Mouse (Mus musculus): ENCODE measurements around the gene Slc35e2.
"Not testable (repeated sequence)": the region's sequence is repeated elsewhere in the genome, so short reads cannot be mapped to it uniquely, and the experiment has no call there.

Gene Slc35e2

DNA sequence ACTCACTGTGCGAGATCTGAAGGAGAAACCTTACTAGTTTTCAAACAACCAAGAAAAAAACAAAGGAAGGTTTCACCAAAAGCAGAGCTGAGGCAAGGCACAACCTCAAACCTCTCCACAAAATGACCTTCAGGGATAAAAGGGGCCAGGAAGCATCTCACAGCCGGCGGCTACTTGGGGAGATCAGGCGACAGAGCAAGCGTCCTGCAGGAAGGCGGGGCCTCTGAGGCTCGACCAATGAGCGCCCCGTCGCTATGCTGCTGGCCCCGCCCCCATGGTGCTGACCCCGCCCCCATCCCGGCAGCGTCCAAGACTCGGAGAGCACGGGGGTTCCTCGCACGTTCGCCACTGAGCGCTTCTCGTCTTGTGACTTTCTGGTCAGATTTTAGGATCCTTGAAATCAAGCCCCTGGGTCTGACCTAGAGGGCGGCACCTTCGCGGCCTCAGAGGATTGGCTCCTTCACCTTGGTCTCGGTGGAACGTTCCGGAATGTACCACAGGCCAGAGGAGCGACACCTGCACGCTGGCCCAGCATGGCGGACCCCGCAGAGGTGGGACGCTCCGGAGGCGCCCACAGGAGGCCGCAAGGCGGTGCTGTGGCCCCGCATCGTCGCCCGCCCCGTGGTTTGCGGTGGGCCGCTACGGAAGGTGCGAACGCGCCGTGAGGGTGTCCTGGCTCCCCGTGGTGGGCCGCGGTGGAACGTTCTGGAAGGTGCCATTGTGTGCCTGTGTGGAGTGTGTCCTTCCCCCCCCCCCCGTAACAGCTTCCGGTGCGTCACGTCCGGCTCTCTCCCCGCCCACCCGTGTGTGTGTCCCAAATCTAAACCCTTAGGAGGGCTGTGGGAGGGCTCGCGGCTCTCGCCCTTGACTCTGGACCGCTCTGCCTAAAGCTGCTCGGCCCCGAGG lies at the start of gene Slc35e2:
TSS of gene Slc35e2 (plus strand) at position 326 of the 906 bp plus-strand sequence.
- peak; percentile 96 for DNase-seq (ENCODE audit: low spot score in 2 of 2)

- DNase-seq (ENCODE audit: low spot score in 2 of 2) = no peak
Observed at GRCm38 (mm10) chr4:155552917-155553532, 48.2 kb upstream of the Slc35e2 start.

- no peak for DNase-seq (ENCODE audit: low spot score in 2 of 2)
Observed at GRCm38 (mm10) chr4:155554880-155555279, 46.3 kb upstream of the Slc35e2 start.

GRCm38 (mm10) chr4:155555464-155555863 lies 45.8 kb upstream of the Slc35e2 start:
- DNase-seq (ENCODE audit: low spot score in 2 of 2) = no peak

DNA sequence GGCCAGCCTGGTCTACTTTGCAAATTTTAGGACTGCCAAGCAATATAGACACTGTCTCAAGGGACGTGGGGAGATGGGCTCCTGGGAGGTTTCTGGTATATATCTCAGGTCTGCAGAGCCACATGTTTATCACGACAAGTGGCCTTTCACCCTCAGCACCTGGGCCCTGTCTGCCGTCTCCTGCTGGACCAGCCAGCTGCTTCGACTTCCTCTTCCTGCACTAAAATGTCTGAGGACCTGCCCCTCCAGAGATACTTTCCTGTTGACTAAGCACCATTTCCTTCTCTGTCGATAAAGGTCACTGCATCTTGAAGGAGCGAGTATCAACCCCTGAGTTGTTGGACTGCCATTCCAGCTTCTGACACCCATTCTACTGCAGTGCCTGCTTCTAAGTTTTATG lies 41.8 kb upstream of the Slc35e2 start:
- DNase-seq (ENCODE audit: low spot score in 2 of 2) = peak in 1 of 2 experiments; percentile 13

DNA sequence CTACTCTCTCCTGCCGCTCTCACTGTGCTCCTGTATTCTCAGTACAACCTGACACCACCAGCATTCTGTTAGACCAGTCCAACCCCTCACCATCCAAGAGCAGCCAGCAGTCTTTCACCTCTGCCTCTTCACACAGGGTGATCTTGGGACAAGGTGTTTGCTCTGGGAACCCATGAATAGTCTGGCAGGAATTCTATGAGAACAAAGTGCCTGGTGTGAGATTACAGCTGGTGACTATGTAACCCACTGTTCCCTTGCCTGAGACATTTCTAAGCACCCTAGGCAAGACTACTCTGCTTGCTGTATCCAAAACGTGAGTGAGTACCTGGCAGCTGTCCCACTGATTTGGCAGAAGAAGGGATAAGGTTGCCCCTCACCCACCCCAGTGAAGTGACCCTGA lies 40.3 kb upstream of the Slc35e2 start:
- DNase-seq (ENCODE audit: low spot score in 2 of 2) = no peak

- peak; percentile 26 to 30 for DNase-seq (ENCODE audit: low spot score in 2 of 2)
Observed at GRCm38 (mm10) chr4:155561661-155562442, 39.4 kb upstream of the Slc35e2 start, which contains the start of gene Nadk. Gene Nadk (plus strand): TSS chr4:155562378.

- peak in 1 of 2 experiments; percentile 18 for DNase-seq (ENCODE audit: low spot score in 2 of 2)
Observed at GRCm38 (mm10) chr4:155562725-155563399, 38.4 kb upstream of the Slc35e2 start.

DNA sequence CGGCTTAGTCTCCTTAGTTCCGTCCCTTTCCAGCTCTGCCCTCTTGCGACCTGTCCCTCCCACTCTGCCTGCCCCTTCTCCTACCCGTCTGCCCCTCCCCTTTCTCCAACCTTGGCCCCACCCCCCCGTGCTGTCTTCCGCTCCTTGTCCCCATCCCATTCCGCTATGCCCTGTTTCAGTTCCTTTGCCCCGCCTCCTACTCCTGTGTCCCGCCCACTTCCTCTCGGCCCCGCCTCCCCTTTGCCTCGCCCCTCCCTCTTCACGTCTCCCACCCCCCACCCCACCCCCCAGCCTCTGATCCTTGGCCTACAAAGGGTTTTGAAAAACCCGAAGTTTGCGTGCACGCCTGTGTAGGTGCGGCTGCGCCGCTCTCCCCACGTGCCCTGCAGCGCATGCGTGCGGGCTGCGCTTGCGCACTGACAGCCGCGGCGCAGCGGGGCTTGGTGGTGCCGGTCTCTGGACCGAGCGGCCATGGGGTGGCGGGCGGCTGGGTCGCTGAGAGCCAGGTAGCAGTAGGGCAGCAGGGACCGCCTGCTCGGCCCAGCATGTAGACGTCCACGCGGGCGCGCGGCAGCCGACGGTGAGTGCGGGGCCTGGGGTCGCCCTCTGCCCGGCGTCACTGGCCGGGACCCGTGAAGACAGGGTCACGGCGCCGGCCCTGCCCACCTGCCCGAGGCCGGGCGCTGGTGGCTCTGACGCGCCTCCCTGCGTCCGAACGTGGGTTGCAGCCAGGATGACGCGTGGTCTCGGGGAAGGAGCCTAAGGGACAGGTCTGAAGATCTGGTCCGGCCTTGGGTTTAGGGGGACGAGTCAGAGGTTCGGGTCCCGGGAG lies 37.6 kb upstream of the Slc35e2 start:
- DNase-seq (ENCODE audit: low spot score in 2 of 2) = peak; percentile 97 to 98

DNA sequence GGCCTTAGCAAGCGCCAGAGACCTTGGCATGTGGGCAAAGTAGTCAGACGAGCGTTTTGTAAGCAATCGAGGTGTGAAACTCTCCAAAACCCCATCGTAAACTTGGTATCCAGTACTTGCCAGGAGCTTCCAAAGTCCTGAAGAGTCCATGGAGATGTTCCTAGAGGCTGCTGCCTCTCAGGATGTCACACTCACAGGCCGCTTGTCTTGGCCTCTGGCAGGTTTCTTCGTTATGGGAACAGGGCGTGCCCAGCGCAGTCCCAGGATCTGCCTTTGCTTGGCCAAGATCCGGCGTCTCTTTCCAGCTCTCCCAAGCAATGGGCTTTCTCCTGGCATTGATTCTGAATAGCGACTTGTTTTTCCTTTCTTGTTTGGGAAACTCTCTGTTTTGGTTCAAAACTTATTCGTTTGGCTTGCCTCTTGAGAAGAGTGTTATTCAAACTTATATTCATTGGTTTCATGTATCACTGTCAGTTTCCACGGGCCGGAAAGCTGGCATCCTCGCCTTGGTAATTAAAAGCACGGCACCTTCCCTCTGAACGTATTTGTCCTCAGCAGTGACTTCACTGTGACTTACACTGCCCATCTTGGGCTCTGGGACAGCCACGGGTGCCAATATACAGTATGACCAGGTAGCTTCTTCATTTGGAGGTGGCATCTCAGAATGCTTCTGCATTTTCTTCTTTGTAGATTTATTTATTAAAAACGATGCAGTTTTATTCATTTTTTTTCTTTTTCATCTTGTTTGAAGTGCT lies 36.7 kb upstream of the Slc35e2 start:
- no peak for DNase-seq (ENCODE audit: low spot score in 2 of 2)

DNA sequence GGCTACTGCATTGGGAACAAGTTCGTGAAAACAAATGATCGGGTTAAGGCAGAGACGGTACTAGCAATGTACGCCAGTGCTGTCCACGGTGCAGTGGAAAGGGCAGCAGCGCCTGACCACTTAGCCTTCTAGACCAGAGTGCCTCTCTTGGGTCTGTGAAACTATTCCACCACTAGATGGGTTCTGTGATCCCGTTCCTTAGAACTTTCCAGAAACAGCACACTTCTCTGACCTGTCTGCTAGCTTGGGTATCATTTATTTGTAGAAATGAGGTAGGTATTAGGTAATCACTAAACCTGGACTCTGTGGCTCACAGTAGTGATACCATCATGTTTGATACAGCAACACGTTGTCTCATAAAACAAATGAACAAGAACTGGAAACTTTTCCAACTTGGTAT lies 34.7 kb upstream of the Slc35e2 start:
- DNase-seq (ENCODE audit: low spot score in 2 of 2) = no peak

DNA sequence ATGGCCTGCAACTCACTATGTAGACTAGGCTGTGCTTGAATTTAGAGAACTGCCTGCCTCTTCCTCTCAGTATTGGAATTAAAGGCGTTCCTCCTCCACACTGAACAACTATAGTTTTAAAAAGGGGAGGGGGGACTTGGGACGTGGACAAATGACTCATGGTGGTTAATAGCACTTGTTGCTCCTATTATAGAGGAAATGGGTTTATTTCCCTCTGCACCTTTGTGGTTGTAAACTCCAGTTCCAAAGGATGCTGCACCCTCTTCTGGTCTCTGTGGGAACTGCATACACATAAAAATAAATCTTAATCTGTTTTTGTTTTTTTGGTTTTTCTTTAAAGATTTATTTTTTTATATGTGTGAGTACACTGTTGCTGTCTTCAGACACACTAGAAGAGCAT lies 33.0 kb upstream of the Slc35e2 start:
- DNase-seq (ENCODE audit: low spot score in 2 of 2) = peak; percentile 34 to 45

GRCm38 (mm10) chr4:155568632-155569370 lies 32.4 kb upstream of the Slc35e2 start:
- no peak for DNase-seq (ENCODE audit: low spot score in 2 of 2)

GRCm38 (mm10) chr4:155569818-155570217 lies 31.4 kb upstream of the Slc35e2 start:
- DNase-seq (ENCODE audit: low spot score in 2 of 2) = no peak

DNA sequence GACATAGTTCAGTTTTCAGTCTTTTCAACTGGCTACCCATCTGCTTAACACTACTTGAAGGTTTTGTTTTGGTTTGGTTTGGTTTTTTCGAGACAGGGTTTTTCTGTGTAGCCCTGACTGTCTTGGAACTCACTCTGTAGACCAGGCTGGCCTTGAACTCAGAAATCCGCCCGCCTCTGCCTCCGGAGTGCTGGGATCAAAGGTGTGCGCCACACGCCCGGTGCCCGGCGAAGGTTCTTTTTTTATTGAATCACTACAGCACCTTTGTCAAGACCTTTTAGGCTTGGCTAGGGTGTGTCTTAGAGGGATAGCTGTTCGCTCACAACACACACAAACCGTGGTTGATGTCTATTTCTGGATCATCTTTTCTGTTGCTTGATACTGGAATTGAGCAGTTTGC lies 30.9 kb upstream of the Slc35e2 start:
- not testable (repeated sequence) for DNase-seq (ENCODE audit: low spot score in 2 of 2)

- peak; percentile 12 to 28 for DNase-seq (ENCODE audit: low spot score in 2 of 2)
Observed at GRCm38 (mm10) chr4:155571442-155571841, 29.8 kb upstream of the Slc35e2 start.

GRCm38 (mm10) chr4:155573155-155573554 lies 28.1 kb upstream of the Slc35e2 start:
- DNase-seq (ENCODE audit: low spot score in 2 of 2) = no peak

DNA sequence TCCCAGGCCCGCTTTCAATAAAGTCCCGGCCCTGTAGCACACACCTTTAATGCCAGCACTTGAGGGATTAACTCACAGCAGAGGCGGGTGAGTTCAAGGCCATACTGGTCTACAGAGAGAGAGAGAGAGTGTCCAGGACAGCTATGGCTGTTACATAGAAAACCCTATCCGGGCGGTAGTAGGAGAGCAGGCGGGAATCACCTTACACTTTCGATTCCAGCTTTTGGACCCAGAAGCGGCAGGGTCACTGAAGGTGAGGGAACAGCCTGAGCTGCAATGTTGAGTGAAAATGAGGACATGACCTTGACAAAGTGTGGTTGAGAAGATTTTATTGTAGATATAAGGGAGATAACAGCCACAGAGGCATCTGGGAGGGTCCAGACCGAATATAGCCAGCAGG lies 27.3 kb upstream of the Slc35e2 start:
- no peak for DNase-seq (ENCODE audit: low spot score in 2 of 2)

GRCm38 (mm10) chr4:155574931-155575330 lies 26.3 kb upstream of the Slc35e2 start:
- DNase-seq (ENCODE audit: low spot score in 2 of 2) = no peak

All from natural killer cell, adult 2 months (primary cell).